Mouse (Mus musculus) embryo, embryonic 11.5 days (tissue): ENCODE results near the gene Mycs.

Source experiments
- DNase-seq: peaks from one replicate; pipeline ENCODE4 v3.0.0-alpha.2; 2012; ENCODE audit warnings: low read depth, low spot score

Gene Mycs

GRCm38 (mm10) chrX:5469165-5469564 lies at the start of gene Mycs:
Mycs (minus strand) TSS chrX:5469265.
- no peak for DNase-seq

GRCm38 (mm10) chrX:5468022-5468421 lies 1.0 kb downstream of the Mycs start:
- no peak for DNase-seq
